Mouse (Mus musculus) myocyte (in vitro differentiated cells): Measurements from ENCODE around the gene Nlrp4c.

ENCODE experiments used
- E2F4 ChIP-seq: IDR thresholded peaks from one replicate; pipeline ENCODE4 v1.6.1; 2011; ENCODE audit warnings: mild to moderate bottlenecking, control low read depth, moderate library complexity; ENCODE audit not compliant: insufficient read depth
- MYOD1 ChIP-seq, 3 experiments: IDR thresholded peaks; one replicate each; pipeline ENCODE4 v1.6.1; 2011; ENCODE audit warnings: control low read depth in 2 of 3, low read depth in 2 of 3, mild to moderate bottlenecking in 2 of 3, moderate library complexity in 1 of 3; ENCODE audit not compliant: insufficient read length in 2 of 3, control insufficient read depth in 1 of 3
- POLR2A ChIP-seq: IDR thresholded peaks from one replicate; pipeline ENCODE4 v1.6.1; 2011; ENCODE audit warnings: low read depth, mild to moderate bottlenecking, control low read depth, moderate library complexity; ENCODE audit not compliant: insufficient read length
- POLR2AphosphoS2 ChIP-seq: IDR thresholded peaks from one replicate; pipeline ENCODE4 v1.6.1; 2011; ENCODE audit warnings: low read depth, control low read depth; ENCODE audit not compliant: insufficient read length
- SRF ChIP-seq: IDR thresholded peaks from one replicate; pipeline ENCODE4 v1.6.1; 2011; ENCODE audit warnings: low read depth; ENCODE audit not compliant: control insufficient read depth, insufficient read length
- TCF12 ChIP-seq: IDR thresholded peaks from one replicate; pipeline ENCODE4 v1.6.1; 2011; ENCODE audit warnings: mild to moderate bottlenecking, control low read depth; ENCODE audit not compliant: poor library complexity, insufficient read depth, severe bottlenecking
- TCF3 ChIP-seq: IDR thresholded peaks from one replicate; pipeline ENCODE4 v1.6.1; 2011; ENCODE audit warnings: low read depth, control low read depth; ENCODE audit not compliant: insufficient read length
- USF1 ChIP-seq: IDR thresholded peaks from one replicate; pipeline ENCODE4 v1.6.1; 2011; ENCODE audit warnings: low read depth, mild to moderate bottlenecking, control low read depth, moderate library complexity

- TF ChIP-seq E2F4 = no peak
- no peak for TF ChIP-seq TCF12
- TF ChIP-seq POLR2A = no peak
- no peak for TF ChIP-seq USF1
- TF ChIP-seq MYOD1 (IDR thresholded peaks at IDR 0.05; ENCODE audit: control insufficient read depth in 1 of 3, insufficient read length in 2 of 3, low read depth in 2 of 3) = no peak
- TF ChIP-seq POLR2AphosphoS2 = no peak
- TF ChIP-seq TCF3 = no peak
- TF ChIP-seq SRF = no peak
Observed at GRCm38 (mm10) chr7:6153131-6153530, 108.2 kb downstream of the Nlrp4c start.
